Mouse (Mus musculus) heart, postnatal 0 days (tissue): ENCODE data around the gene Otp. TPM values are rescaled to one million over a fixed set of nuclear protein-coding genes. Genes with fewer than 3 reads are reported as not detected.
A peak's percentile ranks its signal among the peaks of the same experiment; 100 is the strongest.

Experiments
- ATAC-seq: fragments of 200-750 bp; cut with Nextera tagmentation; 2 replicates; pipeline ENCODE4 v1.8.0; 2017; ENCODE audit warnings: low read depth, moderate number of reproducible peaks, moderate library complexity; ENCODE audit not compliant: insufficient read depth
- DNase-seq: peaks from one replicate; pipeline ENCODE4 v3.0.0-alpha.2; 2016; ENCODE audit warnings: low spot score
- H3K27ac ChIP-seq: fragments of 300-500 bp; sonication (generic); 2 replicates; pipeline ENCODE4 v1.5.1; 2014; ENCODE audit warnings: low read depth, mild to moderate bottlenecking
- H3K27me3 ChIP-seq: fragments of 300-500 bp; sonication (generic); 2 replicates; pipeline ENCODE4 v1.6.1; 2014; ENCODE audit warnings: low read length, mixed read lengths; ENCODE audit not compliant: control insufficient read depth, insufficient read depth
- H3K36me3 ChIP-seq: fragments of 300-500 bp; sonication (generic); replicated peaks from 2 replicates; pipeline ENCODE4 v1.6.1; 2014; ENCODE audit warnings: low read length, mixed read lengths; ENCODE audit not compliant: control insufficient read depth, insufficient read depth
- H3K4me1 ChIP-seq: fragments of 300-500 bp; sonication (generic); 2 replicates; pipeline ENCODE4 v1.6.1; 2014; ENCODE audit warnings: antibody characterized with exemption; ENCODE audit not compliant: control insufficient read depth, insufficient read depth
- H3K4me2 ChIP-seq: fragments of 300-500 bp; sonication (generic); 2 replicates; pipeline ENCODE4 v1.6.1; 2014; ENCODE audit warnings: low read depth, mild to moderate bottlenecking, low read length, moderate library complexity
- H3K4me3 ChIP-seq: fragments of 300-500 bp; sonication (generic); 2 replicates; pipeline ENCODE4 v1.5.1; 2014; ENCODE audit warnings: low read depth, low read length
- H3K9ac ChIP-seq: fragments of 300-500 bp; sonication (generic); replicated peaks from 2 replicates; pipeline ENCODE4 v1.6.1; 2014; ENCODE audit warnings: low read depth, low read length, mixed read lengths
- H3K9me3 ChIP-seq: fragments of 300-500 bp; sonication (generic); replicated peaks from 2 replicates; pipeline ENCODE4 v1.6.1; 2016; ENCODE audit warnings: low read length; ENCODE audit not compliant: control insufficient read depth
- CTCF ChIP-seq: IDR thresholded peaks from 2 replicates; pipeline ENCODE4 v1.5.1; 2016; ENCODE audit warnings: antibody characterized with exemption, control low read depth, low read depth
- EP300 ChIP-seq: IDR thresholded peaks from 2 replicates; pipeline ENCODE4 v1.6.1; 2016; ENCODE audit warnings: antibody characterized with exemption, low read depth
- WGBS: fragments of 180-500 bp; shearing (Covaris S2); extraction: QIAGEN DNeasy Blood & Tissue Kit; methylation state at CpG from one replicate; pipeline ENCODE4 v1.1.7; 2014; 5-methylcytosine and 5-hydroxymethylcytosine counted together
- polyA plus RNA-seq: library from polyadenylated mRNA; unstranded; fragments of >200 nt; fragmentation: Nextera tagmentation; extraction: Ambion mirVana; gene quantifications from 2 replicates; pipeline ENCODE4 v1.2.1, GENCODE M21; 2015
- total RNA-seq: library from RNA; depleted of rRNA; stranded (reverse); fragments of >200 nt; gene quantifications from 2 replicates; pipeline ENCODE4 v1.2.3, GENCODE M21; 2014; ENCODE audit warnings: low replicate concordance

Gene Otp
- total and polyA plus RNA-seq, 2 experiments from 2014 or later: not detected

DNA sequence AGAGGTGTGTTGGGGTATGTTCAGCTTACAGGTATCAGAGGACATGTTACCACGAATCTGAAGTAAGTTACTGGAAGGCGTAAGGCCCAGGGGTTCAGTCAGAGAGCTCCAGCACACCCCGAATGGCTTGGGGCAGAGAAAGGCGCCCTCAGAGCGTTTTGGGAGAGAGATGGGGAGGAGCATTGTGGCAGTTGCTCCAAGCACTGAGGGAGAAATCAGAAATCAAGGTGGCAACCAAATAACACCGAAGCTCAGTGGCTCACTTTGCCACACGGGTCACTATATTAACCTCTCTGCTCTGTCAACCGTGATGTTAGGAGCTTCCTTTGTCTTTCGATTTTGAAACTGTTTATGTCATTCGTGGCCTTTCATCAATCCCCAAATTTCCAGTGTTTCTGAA lies 6.8 kb downstream of the Otp start:
- H3K27ac ChIP-seq: no peak overlapping the region
- H3K27me3 ChIP-seq: peaks cover 91% of the 10 kb centered on the region
- H3K4me3 ChIP-seq: peak overlapping the region; percentile 57
- 0 out of 2 replicates have a peak, but pooled peaks cover 13% of the 10 kb centered on the region for H3K4me1 ChIP-seq
- 5% methylated on average over 10 of the region's 10 CpGs for WGBS
- TF ChIP-seq EP300 (no peak), CTCF (no peak)
- no peaks in the 10 kb centered on the region for H3K9me3 ChIP-seq
- H3K9ac ChIP-seq: no peak overlapping the region
- H3K4me2 ChIP-seq: peak overlapping the region; percentile 93
- ATAC-seq: no peak
- DNase-seq: no peak
- no peaks in the 10 kb centered on the region for H3K36me3 ChIP-seq

DNA sequence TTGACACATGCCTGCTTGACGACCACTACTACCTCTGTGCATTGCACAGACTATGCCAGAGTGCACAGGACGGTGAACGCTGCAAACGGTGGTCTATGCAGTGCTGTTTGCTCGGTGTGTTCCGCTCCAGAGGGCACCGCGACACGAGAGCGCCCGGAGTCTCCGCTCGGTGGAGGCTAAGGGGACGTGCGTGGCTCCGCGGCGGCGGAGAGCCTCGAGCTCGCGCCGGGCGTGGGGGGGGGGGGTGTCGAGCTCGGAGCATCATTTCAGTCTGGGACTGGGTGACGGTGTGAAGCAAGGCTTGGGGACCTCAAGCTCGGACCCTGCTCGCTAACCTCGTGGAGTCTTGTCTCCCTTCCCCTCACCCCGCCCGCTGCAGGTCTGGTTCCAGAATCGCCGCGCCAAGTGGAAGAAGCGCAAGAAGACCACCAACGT lies 7.3 kb downstream of the Otp start:
- TF ChIP-seq CTCF (no peak), EP300 (no peak)
- H3K9ac ChIP-seq: no peak overlapping the region
- H3K4me1 ChIP-seq: 0 out of 2 replicates have a peak, but pooled peaks cover 13% of the 10 kb centered on the region
- WGBS: under 1% methylated on average over 30 of the region's 37 CpGs
- peak overlapping the region; percentile 57 for H3K4me3 ChIP-seq
- ATAC-seq (peak; percentile 11; the same call in 1 of the 2 replicates), DNase-seq (no peak)
- no peak overlapping the region for H3K27ac ChIP-seq
- no peaks in the 10 kb centered on the region for H3K36me3 ChIP-seq
- no peaks in the 10 kb centered on the region for H3K9me3 ChIP-seq
- peaks cover 91% of the 10 kb centered on the region for H3K27me3 ChIP-seq
- peak overlapping the region; percentile 93 for H3K4me2 ChIP-seq

DNA sequence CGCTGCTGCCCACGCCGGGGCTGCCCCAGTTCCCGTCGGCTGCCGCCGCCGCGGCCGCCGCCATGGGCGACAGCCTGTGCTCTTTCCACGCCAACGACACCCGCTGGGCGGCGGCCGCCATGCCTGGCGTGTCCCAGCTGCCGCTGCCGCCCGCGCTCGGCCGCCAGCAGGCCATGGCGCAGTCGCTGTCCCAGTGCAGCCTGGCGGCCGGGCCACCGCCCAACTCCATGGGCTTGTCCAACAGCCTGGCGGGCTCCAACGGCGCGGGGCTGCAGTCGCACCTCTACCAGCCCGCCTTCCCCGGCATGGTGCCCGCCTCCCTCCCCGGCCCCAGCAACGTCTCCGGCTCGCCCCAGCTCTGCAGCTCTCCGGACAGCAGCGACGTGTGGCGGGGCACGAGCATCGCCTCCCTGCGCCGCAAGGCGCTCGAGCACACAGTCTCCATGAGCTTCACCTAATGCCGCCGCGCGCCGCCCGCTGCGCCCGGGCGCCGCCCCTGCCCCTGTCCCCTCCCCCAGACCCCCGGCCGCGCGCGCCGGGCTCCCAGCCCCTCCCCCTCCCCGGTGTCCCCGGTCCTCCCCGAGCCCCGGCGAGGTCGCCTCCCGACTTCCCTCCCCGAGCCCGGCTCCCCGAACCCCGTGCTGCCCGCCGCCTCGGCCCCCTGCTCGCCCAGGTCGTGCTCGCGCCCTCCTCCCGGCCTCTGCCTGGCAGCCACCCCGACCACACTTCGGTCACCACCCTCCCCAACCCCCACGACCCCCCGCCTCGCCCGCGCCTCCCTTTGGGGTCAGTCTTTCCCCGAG lies 8.0 kb downstream of the Otp start:
- Histone ChIP-seq H3K4me1 (0 out of 2 replicates have a peak, but pooled peaks cover 13% of the 10 kb centered on the region), H3K4me3 (peak overlapping the region; percentile 57), H3K9ac (no peak overlapping the region), H3K27me3 (peaks cover 91% of the 10 kb centered on the region), H3K27ac (no peak overlapping the region), H3K36me3 (no peaks in the 10 kb centered on the region), H3K4me2 (peak overlapping the region; percentile 93), H3K9me3 (no peaks in the 10 kb centered on the region)
- DNase-seq (no peak), ATAC-seq (peak; percentile 72)
- WGBS: under 1% methylated on average over 51 of the region's 95 CpGs
- TF ChIP-seq CTCF (no peak), EP300 (no peak)

GRCm38 (mm10) chr13:94883966-94884960 lies 8.9 kb downstream of the Otp start:
- H3K36me3 ChIP-seq: no peaks in the 10 kb centered on the region
- 0 out of 2 replicates have a peak, but pooled peaks cover 13% of the 10 kb centered on the region for H3K4me1 ChIP-seq
- H3K4me3 ChIP-seq: peak overlapping the region; percentile 57
- no peak overlapping the region for H3K9ac ChIP-seq
- peak overlapping the region; percentile 93 for H3K4me2 ChIP-seq
- H3K9me3 ChIP-seq: no peaks in the 10 kb centered on the region
- H3K27me3 ChIP-seq: peaks cover 95% of the 10 kb centered on the region
- ATAC-seq (no peak), DNase-seq (no peak)
- 3% methylated on average over 36 of the region's 36 CpGs for WGBS
- TF ChIP-seq EP300: no peak
- TF ChIP-seq CTCF: no peak
- H3K27ac ChIP-seq: no peak overlapping the region
